Mouse (Mus musculus): ENCODE results near the gene Ffar3. TPM values are rescaled to one million over a fixed set of nuclear protein-coding genes. Genes with fewer than 3 reads are reported as not detected.

Gene Ffar3
- total RNA-seq (2023), result not detected

DNA sequence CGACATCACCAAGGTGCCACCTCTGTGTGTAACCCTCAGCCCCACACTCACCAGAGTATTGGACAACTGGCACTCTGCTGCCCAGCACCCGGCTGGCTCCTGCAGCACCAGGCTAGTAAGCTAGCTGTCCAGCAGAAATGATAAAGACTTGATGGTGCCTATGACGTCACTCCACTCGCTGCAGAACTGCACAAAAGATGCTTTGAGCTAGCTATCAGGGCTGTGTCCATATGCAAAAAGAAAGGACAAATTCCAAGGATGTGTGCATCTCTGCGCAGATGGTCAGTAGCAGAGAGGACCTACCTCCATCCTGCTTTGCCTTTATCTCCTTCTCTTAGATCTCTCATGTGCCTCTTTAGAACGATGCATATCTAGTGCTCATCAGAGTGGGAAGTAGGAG, at the start of gene Ffar3:
Ffar3 (minus strand) TSS at position 101 of the 400 bp plus-strand sequence.

DNA sequence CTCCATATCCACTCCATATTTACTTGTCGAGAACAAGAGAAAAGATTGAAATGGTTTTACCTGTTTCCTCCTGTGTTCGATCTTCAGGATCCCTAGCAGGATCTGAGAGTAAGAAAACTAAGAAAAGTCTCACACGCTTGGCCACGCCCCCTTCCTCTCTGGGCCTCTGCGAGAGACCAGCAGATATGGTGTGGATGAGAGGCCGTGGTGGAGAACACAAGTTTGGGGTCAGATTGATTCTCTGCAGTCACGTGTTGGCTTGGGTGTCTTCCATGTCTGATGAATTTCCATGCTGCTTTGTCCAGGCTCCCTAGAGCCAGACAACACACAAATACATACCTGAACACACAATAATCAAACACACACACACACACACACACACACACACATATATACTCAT, 24.2 kb upstream of the Ffar3 start, which contains the start of gene Cd22:
Cd22 (minus strand) TSS at position 167 of the 400 bp plus-strand sequence.

DNA sequence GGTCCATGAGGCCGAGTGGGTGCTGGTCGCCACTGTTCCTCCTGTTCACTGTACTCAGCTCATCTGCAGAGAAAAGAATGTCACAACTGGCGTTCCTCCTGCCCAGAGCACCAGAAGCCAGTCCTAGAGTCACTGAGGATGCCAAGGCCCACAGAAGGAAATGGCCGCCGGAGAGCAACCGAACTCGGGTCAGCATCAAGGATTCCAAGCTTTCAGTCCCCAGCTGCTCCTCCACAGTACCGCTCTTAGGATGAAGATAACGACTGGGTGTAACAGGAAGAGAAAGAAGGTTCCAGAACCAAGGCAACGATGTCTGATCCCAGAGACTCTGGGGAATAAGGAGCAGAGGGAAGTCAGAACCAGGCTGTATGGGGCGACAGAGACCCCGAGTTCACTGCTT, 5.5 kb upstream of the Ffar3 start, which contains the start of gene Ffar1:
Ffar1 (minus strand) TSS at position 101 of the 400 bp plus-strand sequence.

DNA sequence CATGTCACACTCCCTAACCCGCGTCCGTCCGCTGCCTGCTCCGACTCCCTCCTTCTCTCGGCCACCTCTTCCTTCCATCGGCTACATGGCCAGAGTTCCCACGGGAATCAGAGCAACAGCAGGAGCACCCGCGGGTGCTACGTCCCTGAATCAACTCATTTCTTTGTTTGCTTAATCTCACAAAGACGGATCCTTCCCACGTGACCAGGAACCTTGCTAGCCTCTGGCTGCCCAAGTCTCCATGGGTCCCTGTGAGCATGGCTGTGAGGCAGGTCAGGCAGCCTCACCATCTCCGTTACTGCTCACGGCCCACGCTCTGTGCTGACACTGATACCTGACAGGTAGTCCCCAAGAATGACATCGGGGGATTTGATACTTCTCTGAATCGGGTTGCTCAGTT, 32.3 kb downstream of the Ffar3 start, which contains the start of gene Ffar2:
Ffar2 (minus strand) TSS at position 101 of the 400 bp plus-strand sequence.

Other genes with a start within 250 kb of the Ffar3 start
- under 1 TPM in 1 of 2 experiments, not detected in 1; 0.29 TPM for gene Upk1a, start 243.3 kb downstream of the Ffar3 start, total RNA-seq (2023)
- gene Cox6b1, start 230.0 kb downstream of the Ffar3 start, total RNA-seq (2023), result 100 to 1,000 TPM; 236 to 278 TPM
- not detected for gene Etv2, start 220.3 kb downstream of the Ffar3 start, total RNA-seq (2023)
- 10 to 100 TPM; 73.6 to 73.7 TPM for gene Rbm42, start 205.9 kb downstream of the Ffar3 start, total RNA-seq (2023)
- gene Haus5, start 191.2 kb downstream of the Ffar3 start, total RNA-seq (2023), result 10 to 100 TPM; 19.2 to 25.8 TPM
- not detected for gene Pmis2, start 184.6 kb downstream of the Ffar3 start, total RNA-seq (2023)
- not detected for gene 2200002J24Rik, start 157.3 kb downstream of the Ffar3 start, total RNA-seq (2023)
- under 1 TPM in 1 of 2 experiments, not detected in 1; 0.99 TPM for gene Atp4a, start 144.0 kb downstream of the Ffar3 start, total RNA-seq (2023)
- gene Tmem147, start 126.6 kb downstream of the Ffar3 start, total RNA-seq (2023), result 10 to 100 TPM; 35.2 to 35.7 TPM
- gene Gapdhs, start 112.5 kb downstream of the Ffar3 start, total RNA-seq (2023), result not detected
- 1 to 10 TPM; 1.3 to 2.7 TPM for gene Sbsn, start 104.7 kb downstream of the Ffar3 start, total RNA-seq (2023)
- gene Dmkn, start 92.4 kb downstream of the Ffar3 start, total RNA-seq (2023), result 1 to 10 TPM; 2.8 to 4.5 TPM
- not detected for gene Krtdap, start 68.3 kb downstream of the Ffar3 start, total RNA-seq (2023)
- gene Ffar2, start 32.4 kb downstream of the Ffar3 start, total RNA-seq (2023), result 10 to 100 TPM; 41.2 to 51.1 TPM
- gene Ffar1, start 5.4 kb upstream of the Ffar3 start, total RNA-seq (2023), result not detected
- 1 to 10 TPM; 2.2 to 3.4 TPM for gene Cd22, start 24.2 kb upstream of the Ffar3 start, total RNA-seq (2023)
- gene Mag, start 58.7 kb upstream of the Ffar3 start, total RNA-seq (2023), result 1 to 10 TPM; 1.3 to 1.6 TPM
- not detected for gene Hamp2, start 68.5 kb upstream of the Ffar3 start, total RNA-seq (2023)
- not detected for gene Hamp, start 87.9 kb upstream of the Ffar3 start, total RNA-seq (2023)
- 100 to 1,000 TPM; 119 to 124 TPM for gene Usf2, start 100.6 kb upstream of the Ffar3 start, total RNA-seq (2023)
- 1 to 10 TPM; 2.5 to 3.2 TPM for gene Lsr, start 117.3 kb upstream of the Ffar3 start, total RNA-seq (2023)
- under 1 TPM; 0.46 to 0.72 TPM for gene Fam187b, start 117.6 kb upstream of the Ffar3 start, total RNA-seq (2023)
- 100 to 1,000 TPM; 644 to 721 TPM for gene Fxyd5, start 186.3 kb upstream of the Ffar3 start, total RNA-seq (2023)
- gene Fxyd7, start 195.3 kb upstream of the Ffar3 start, total RNA-seq (2023), result not detected
- gene Fxyd1, start 201.0 kb upstream of the Ffar3 start, total RNA-seq (2023), result not detected
- gene Lgi4, start 203.2 kb upstream of the Ffar3 start, total RNA-seq (2023), result not detected
- not detected for gene Fxyd3, start 220.5 kb upstream of the Ffar3 start, total RNA-seq (2023)

Data from neutrophil, adult 83 days (primary cell).